Mouse (Mus musculus) spleen, adult 2 months (tissue): ENCODE measurements at regions not wholly inside any gene's neighbourhood (a gene's known extent, or its start where the extent isn't known, plus 50 kb on each side); places are given as distances from the start of the nearest gene placed in this dataset.

ENCODE experiments used
- CTCF ChIP-seq: fragments of 200-500 bp; IDR thresholded peaks from 2 replicates; pipeline ENCODE4 v1.5.1; 2011; ENCODE audit warnings: mild to moderate bottlenecking, inconsistent platforms; ENCODE audit not compliant: insufficient read depth, insufficient read length, insufficient replicate concordance; ENCODE audit errors: extremely low read depth
- POLR2A ChIP-seq: fragments of 200-500 bp; IDR thresholded peaks from 2 replicates; pipeline ENCODE4 v1.6.1; 2011; ENCODE audit warnings: low read depth, low read length, inconsistent platforms

GRCm38 (mm10) chr2:124740848-124741247 is 327.1 kb upstream of the Slc24a5 start:
- no peak for TF ChIP-seq POLR2A
- no peak for TF ChIP-seq CTCF
